Mouse (Mus musculus) testis, adult 2 months (tissue): ENCODE data around the gene Fam129a.

Source experiments
- CTCF ChIP-seq: fragments of 200-500 bp; IDR thresholded peaks from 2 replicates; pipeline ENCODE4 v1.5.1; 2012; ENCODE audit warnings: low read depth, mild to moderate bottlenecking, inconsistent platforms, low read length, moderate library complexity; ENCODE audit not compliant: control insufficient read depth, insufficient read depth, insufficient replicate concordance
- POLR2A ChIP-seq: fragments of 200-500 bp; IDR thresholded peaks from 2 replicates; pipeline ENCODE4 v1.6.1; 2012; ENCODE audit warnings: low read depth, mild to moderate bottlenecking, inconsistent platforms, low read length, moderate library complexity; ENCODE audit not compliant: control insufficient read depth

DNA sequence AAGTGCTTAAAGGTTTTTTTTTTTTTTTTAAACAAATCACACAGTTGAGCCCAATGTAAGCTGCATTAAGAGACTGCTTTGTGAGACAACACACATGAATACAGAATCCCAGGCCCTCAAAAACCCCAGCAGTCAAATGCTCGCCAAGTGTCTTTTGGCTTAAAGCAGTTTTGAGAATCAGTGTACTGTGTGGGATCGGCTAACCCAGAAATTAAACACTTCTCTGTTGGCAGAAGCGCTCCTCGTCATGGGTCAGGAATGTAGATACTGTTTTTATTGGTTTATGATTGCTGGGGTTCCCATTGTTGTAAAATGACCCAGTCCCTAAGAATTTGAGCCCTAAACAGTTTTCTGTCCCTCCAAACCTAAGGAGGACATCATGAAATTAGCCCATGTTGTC, 107.0 kb downstream of the Fam129a start:
- no peak for TF ChIP-seq CTCF
- TF ChIP-seq POLR2A: no peak
